Mouse (Mus musculus) c-Kit-positive CD71-positive TER-119-positive erythroid progenitor cells, embryonic 14.5 days (primary cell): ENCODE measurements around the gene Pomt1.
"Not testable (repeated sequence)": the region's sequence is repeated elsewhere in the genome, so short reads cannot be mapped to it uniquely, and the experiment has no call there.

Experiments
- DNase-seq: peaks from one replicate; pipeline ENCODE4 v3.0.0-alpha.2; 2013; ENCODE audit warnings: low spot score

Pomt1 gene

GRCm38 (mm10) chr2:32283986-32284385 lies 47.6 kb downstream of the Pomt1 start:
- no peak for DNase-seq

DNA sequence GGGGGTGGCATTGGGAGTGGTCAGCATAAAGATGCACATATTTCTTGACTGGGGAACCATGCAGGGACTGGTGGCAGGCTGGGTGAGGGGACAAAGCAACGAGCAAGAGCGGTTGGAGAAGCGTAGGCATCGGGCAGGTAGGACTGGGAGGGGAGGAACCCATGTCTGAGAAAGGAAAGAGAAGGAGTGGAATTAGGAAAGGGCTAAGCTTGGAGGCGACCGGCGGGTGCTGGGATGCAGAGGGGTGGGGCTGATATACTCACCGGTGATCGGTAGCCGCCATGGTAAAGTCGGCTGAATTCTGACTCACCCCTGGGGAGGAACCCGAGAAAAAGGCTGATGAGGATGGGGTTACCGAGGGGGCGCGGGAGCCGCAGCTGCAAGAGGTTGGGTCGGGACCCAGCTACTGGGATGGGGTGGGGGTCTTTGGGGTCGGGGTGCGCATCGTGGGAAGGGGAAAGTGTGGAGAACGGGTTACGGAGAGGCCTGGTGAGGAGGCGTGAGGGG lies 51.0 kb downstream of the Pomt1 start, which contains the start of gene Golga2:
Gene Golga2, plus strand, starts transcription at position 51 of the 507 bp plus-strand sequence.
- no peak for DNase-seq

- peak; percentile 100 for DNase-seq
Measured at GRCm38 (mm10) chr2:32287923-32288367, 51.6 kb downstream of the Pomt1 start, which contains the start of gene Swi5. Gene Swi5 (minus strand): TSS chr2:32288075.

DNA sequence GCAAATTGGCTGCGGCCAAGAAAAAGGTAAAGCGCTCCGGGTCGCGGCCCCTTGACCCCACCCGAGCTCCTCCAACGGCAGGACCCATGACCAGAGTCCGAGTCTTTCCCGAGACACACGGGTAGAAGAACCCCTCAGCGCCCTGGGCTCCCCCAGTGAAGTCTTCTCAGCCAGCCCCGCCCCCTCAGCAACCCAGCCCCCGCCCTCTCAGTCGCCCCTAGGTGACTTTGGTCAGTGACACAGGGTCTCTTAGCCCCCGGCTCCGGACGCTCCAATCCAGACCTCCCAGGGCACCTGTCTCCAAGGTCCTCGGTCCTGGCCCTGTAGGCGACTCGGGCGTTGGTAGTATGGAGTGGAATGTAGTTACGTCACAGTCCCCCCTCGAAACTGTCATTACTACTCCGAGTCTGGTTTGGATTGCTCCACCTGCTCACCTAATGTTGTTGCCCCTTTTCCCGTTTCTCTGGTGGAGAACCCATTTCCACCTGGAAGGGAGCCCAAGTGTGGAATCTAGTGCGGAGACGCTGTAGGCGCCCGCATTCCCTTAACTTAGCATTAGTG lies 52.1 kb downstream of the Pomt1 start:
- peak; percentile 37 for DNase-seq

DNA sequence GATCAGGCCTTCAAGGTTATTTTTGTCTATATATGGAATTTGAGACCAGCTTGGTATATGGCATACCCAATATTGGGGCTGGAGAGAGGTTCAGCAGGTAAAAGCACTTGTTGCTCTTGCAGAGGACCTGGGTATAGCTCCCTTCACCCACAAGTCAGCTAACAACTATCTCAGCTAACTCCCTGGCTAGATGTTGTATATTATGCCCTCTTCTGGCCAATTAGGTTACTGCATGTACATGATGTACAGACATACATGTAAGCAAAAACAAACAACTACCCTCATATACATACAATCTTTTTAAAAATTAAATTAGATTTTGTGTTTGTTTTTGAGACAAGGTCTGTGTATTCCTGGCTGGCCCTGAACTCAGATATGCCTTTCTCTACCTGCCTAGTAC lies 53.2 kb downstream of the Pomt1 start:
- peak; percentile 73 for DNase-seq

GRCm38 (mm10) chr2:32294348-32294747 lies 58.0 kb downstream of the Pomt1 start:
- DNase-seq: no peak

DNA sequence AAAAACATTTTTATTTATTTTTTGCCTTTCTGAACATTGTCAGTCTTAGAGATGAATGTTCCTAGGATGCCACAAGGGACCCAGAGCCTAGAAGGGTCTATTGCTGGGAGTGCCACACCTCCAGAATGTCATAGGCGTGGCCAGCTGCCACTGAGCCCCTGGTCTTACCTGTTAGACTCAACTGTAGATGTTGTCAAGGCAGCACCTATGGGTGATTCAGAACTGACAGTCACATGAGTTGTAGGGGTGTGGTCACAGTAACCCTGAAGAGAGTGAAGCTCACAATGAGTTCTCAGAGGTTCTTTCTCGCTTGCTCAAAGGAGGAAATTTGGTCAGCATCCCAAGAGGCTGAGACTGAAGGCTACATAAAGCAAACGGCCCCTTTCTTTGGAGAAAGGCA lies 58.9 kb downstream of the Pomt1 start:
- no peak for DNase-seq

- not testable (repeated sequence) for DNase-seq
Measured at GRCm38 (mm10) chr2:32295842-32296241, 59.5 kb downstream of the Pomt1 start.

GRCm38 (mm10) chr2:32299469-32299868 lies 63.1 kb downstream of the Pomt1 start:
- DNase-seq: no peak

DNA sequence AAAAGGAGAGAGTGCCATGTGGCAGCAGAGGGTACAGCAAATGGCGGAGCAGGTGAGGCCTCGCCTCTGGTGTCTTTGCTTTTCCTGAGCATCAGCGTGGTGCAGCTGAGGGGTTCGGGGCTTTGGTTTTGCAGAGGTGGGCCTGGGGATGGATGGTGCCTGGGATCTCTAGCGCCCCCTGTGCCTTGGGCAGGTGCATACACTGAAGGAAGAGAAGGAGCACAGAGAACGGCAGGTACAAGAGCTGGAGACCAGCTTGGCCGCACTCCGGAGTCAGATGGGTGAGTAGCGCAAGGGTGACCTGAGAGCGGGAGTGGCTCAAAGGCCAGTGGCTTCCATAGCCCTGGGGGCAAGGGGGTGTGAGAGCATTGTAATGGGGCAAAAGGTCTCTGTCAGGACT lies 66.6 kb downstream of the Pomt1 start:
- DNase-seq: no peak

DNA sequence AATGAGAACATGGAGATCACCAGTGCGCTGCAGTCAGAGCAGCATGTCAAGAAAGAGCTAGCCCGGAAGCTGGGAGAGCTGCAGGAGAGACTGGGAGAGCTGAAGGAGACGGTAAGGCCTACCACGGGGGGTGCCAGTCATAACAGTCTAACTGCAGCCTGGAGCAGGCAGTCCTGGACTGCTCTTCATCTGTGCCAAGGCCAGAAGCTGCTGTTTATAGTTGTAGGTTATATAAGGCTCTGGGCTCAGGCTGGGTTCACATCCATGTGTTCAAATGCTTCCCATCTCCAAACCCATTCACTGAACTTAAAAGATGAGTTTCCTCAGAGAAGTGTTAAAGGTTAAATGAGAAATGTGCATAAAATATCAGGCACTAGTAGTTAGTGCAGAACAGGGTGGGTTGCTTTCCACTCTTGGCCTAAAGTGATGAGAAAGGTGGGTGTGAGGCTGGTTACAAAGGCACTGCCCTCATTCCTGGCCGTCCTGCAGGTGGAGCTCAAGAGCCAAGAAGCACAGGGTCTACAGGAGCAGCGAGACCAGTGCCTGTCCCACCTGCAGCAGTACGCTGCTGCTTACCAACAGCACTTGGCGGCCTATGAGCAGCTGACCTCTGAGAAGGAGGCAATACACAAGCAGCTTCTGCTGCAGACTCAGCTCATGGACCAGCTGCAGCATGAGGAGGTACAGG lies 67.9 kb downstream of the Pomt1 start:
- peak; percentile 25 for DNase-seq
